Mouse (Mus musculus) CD4-positive helper T cell, adult 2 months (primary cell): Measurements from ENCODE around the gene Tenm4.

ENCODE experiments used
- DNase-seq: peaks from one replicate; pipeline ENCODE4 v3.0.0-alpha.2; 2012; ENCODE audit warnings: low read depth, missing footprints, low spot score

Gene Tenm4

GRCm38 (mm10) chr7:96734315-96735058 is 563.4 kb downstream of the Tenm4 start:
- DNase-seq = no peak

- no peak for DNase-seq
Observed at GRCm38 (mm10) chr7:96740631-96741030, 569.6 kb downstream of the Tenm4 start.

- DNase-seq = no peak
Observed at GRCm38 (mm10) chr7:96742221-96742620, 571.2 kb downstream of the Tenm4 start.

- DNase-seq = no peak
Observed at GRCm38 (mm10) chr7:96745956-96746355, 574.9 kb downstream of the Tenm4 start.

GRCm38 (mm10) chr7:96746706-96747105 is 575.7 kb downstream of the Tenm4 start:
- no peak for DNase-seq

- DNase-seq = no peak
Observed at GRCm38 (mm10) chr7:96748538-96749045, 577.5 kb downstream of the Tenm4 start.

- no peak for DNase-seq
Observed at GRCm38 (mm10) chr7:96749753-96750152, 578.7 kb downstream of the Tenm4 start.

GRCm38 (mm10) chr7:96751236-96751635 is 580.2 kb downstream of the Tenm4 start:
- DNase-seq = no peak

GRCm38 (mm10) chr7:96752776-96753175 is 581.7 kb downstream of the Tenm4 start:
- no peak for DNase-seq

- no peak for DNase-seq
Observed at GRCm38 (mm10) chr7:96753335-96754095, 582.5 kb downstream of the Tenm4 start.

- no peak for DNase-seq
Observed at GRCm38 (mm10) chr7:96754175-96754574, 583.1 kb downstream of the Tenm4 start.

- no peak for DNase-seq
Observed at GRCm38 (mm10) chr7:96755459-96756094, 584.5 kb downstream of the Tenm4 start.

- no peak for DNase-seq
Observed at GRCm38 (mm10) chr7:96756104-96756742, 585.2 kb downstream of the Tenm4 start.

GRCm38 (mm10) chr7:96757067-96757466 is 586.0 kb downstream of the Tenm4 start:
- DNase-seq = no peak

- no peak for DNase-seq
Observed at GRCm38 (mm10) chr7:96760208-96760607, 589.2 kb downstream of the Tenm4 start.

- DNase-seq = no peak
Observed at GRCm38 (mm10) chr7:96761151-96761550, 590.1 kb downstream of the Tenm4 start.

GRCm38 (mm10) chr7:96765321-96765960 is 594.4 kb downstream of the Tenm4 start:
- no peak for DNase-seq

GRCm38 (mm10) chr7:96767090-96767489 is 596.0 kb downstream of the Tenm4 start:
- DNase-seq = no peak

GRCm38 (mm10) chr7:96768718-96769117 is 597.7 kb downstream of the Tenm4 start:
- DNase-seq = no peak

GRCm38 (mm10) chr7:96769784-96770183 is 598.7 kb downstream of the Tenm4 start:
- peak; percentile 12 for DNase-seq

- DNase-seq = no peak
Observed at GRCm38 (mm10) chr7:96772966-96773365, 601.9 kb downstream of the Tenm4 start.
